Mouse (Mus musculus) erythroblast, adult 5-6 weeks (primary cell): ENCODE results near the gene Tgfbi. TPM values are rescaled to one million over a fixed set of nuclear protein-coding genes. Genes with fewer than 3 reads are reported as not detected.

Source experiments
- ATAC-seq: replicated peaks from 2 replicates; pipeline ENCODE4 v1.8.0; 2016; ENCODE audit warnings: moderate number of reproducible peaks, mild to moderate bottlenecking, moderate TSS enrichment, inconsistent platforms; ENCODE audit not compliant: poor library complexity, low FRiP score, severe bottlenecking
- total RNA-seq, 2 experiments: library from RNA; stranded (forward) in 1 of 2; stranded (reverse) in 1 of 2; fragments of 150-400 nt in 1 of 2; fragments of 200-764, 138-1000 nt in 1 of 2; gene quantifications; 2 replicates each; pipeline versions ENCODE4 v1.2.3 to v1.2.4; 2015 to 2017; ENCODE audit warnings: low replicate concordance in 2 of 2

The Tgfbi gene
- total RNA-seq, 2 experiments from 2014 or later = 20.4 to 20.8 TPM

- ATAC-seq = no peak
Observed at GRCm38 (mm10) chr13:56630552-56630951, 21.2 kb downstream of the Tgfbi start.

GRCm38 (mm10) chr13:56631332-56631731, 22.0 kb downstream of the Tgfbi start:
- ATAC-seq = no peak

GRCm38 (mm10) chr13:56634139-56634615, 24.9 kb downstream of the Tgfbi start:
- ATAC-seq = no peak

GRCm38 (mm10) chr13:56634920-56635319, 25.6 kb downstream of the Tgfbi start:
- no peak for ATAC-seq

GRCm38 (mm10) chr13:56637027-56637426, 27.7 kb downstream of the Tgfbi start:
- no peak for ATAC-seq

- no peak for ATAC-seq
Observed at GRCm38 (mm10) chr13:56641746-56642145, 32.4 kb downstream of the Tgfbi start.

GRCm38 (mm10) chr13:56644031-56644430, 34.7 kb downstream of the Tgfbi start:
- no peak for ATAC-seq

- ATAC-seq = no peak
Observed at GRCm38 (mm10) chr13:56645744-56646143, 36.4 kb downstream of the Tgfbi start.

- no peak for ATAC-seq
Observed at GRCm38 (mm10) chr13:56647597-56648405, 38.5 kb downstream of the Tgfbi start.

- no peak for ATAC-seq
Observed at GRCm38 (mm10) chr13:56650020-56650419, 40.7 kb downstream of the Tgfbi start.

GRCm38 (mm10) chr13:56652381-56652780, 43.1 kb downstream of the Tgfbi start:
- no peak for ATAC-seq

- no peak for ATAC-seq
Observed at GRCm38 (mm10) chr13:56654176-56654575, 44.9 kb downstream of the Tgfbi start.

GRCm38 (mm10) chr13:56657946-56658512, 48.7 kb downstream of the Tgfbi start:
- ATAC-seq = no peak

GRCm38 (mm10) chr13:56658931-56659330, 49.6 kb downstream of the Tgfbi start:
- no peak for ATAC-seq

- no peak for ATAC-seq
Observed at GRCm38 (mm10) chr13:56661914-56662621, 52.7 kb downstream of the Tgfbi start.

- ATAC-seq = no peak
Observed at GRCm38 (mm10) chr13:56664256-56665170, 55.2 kb downstream of the Tgfbi start.

- no peak for ATAC-seq
Observed at GRCm38 (mm10) chr13:56671206-56671605, 61.9 kb downstream of the Tgfbi start.

GRCm38 (mm10) chr13:56677731-56678130, 68.4 kb downstream of the Tgfbi start:
- ATAC-seq = no peak

GRCm38 (mm10) chr13:56678188-56678787, 69.0 kb downstream of the Tgfbi start:
- no peak for ATAC-seq
